Mouse (Mus musculus) MEL (cell line): ENCODE results near the gene Pabpc1l. TPM values are rescaled to one million over a fixed set of nuclear protein-coding genes. Genes with fewer than 3 reads are reported as not detected.

ENCODE experiments used
- DNase-seq: peaks from one replicate; pipeline ENCODE4 v3.0.0; 2011; ENCODE audit warnings: low read depth, low spot score
- H3K27ac ChIP-seq: 2 replicates; pipeline ENCODE4 v1.5.1; 2012; ENCODE audit warnings: low read depth, mild to moderate bottlenecking, control low read depth, low read length, moderate library complexity; ENCODE audit not compliant: control insufficient read depth
- H3K27me3 ChIP-seq, 2 experiments: fragments of 150-350 bp in 1 of 2; sonication (generic) in 1 of 2; 2 replicates each; pipeline ENCODE4 v1.6.1; 2012; ENCODE audit warnings: low read length in 2 of 2, mild to moderate bottlenecking in 2 of 2, improper control_type of control experiment in 1 of 2, moderate library complexity in 1 of 2; ENCODE audit not compliant: insufficient read depth in 2 of 2, control insufficient read depth in 1 of 2
- H3K36me3 ChIP-seq, 2 experiments: 2 replicates each; pipeline ENCODE4 v1.6.1; 2012 to 2014; ENCODE audit warnings: low read length in 2 of 2, improper control_type of control experiment in 1 of 2, inconsistent platforms in 1 of 2, mild to moderate bottlenecking in 1 of 2; ENCODE audit not compliant: insufficient read depth in 2 of 2, control insufficient read depth in 1 of 2
- H3K4me1 ChIP-seq, 2 experiments: fragments of 150-350 bp in 1 of 2; sonication (generic) in 1 of 2; 2 replicates each; pipeline ENCODE4 v1.6.1; 2012; ENCODE audit warnings: low read length in 2 of 2, improper control_type of control experiment in 1 of 2, mild to moderate bottlenecking in 1 of 2; ENCODE audit not compliant: insufficient read depth in 2 of 2, control insufficient read depth in 1 of 2
- H3K4me3 ChIP-seq, 2 experiments: fragments of 150-350 bp in 1 of 2; sonication (generic) in 1 of 2; 2 replicates each; pipeline ENCODE4 v1.5.1; 2012; ENCODE audit warnings: low read depth in 2 of 2, low read length in 2 of 2, mild to moderate bottlenecking in 2 of 2, moderate library complexity in 2 of 2, control low read depth in 1 of 2, improper control_type of control experiment in 1 of 2; ENCODE audit not compliant: control insufficient read depth in 1 of 2, insufficient read depth in 1 of 2
- H3K79me2 ChIP-seq: 2 replicates; pipeline ENCODE4 v1.6.1; 2012; ENCODE audit warnings: mild to moderate bottlenecking, low read length, moderate library complexity; ENCODE audit not compliant: control insufficient read depth, poor library complexity, insufficient read depth
- H3K9ac ChIP-seq: 2 replicates; pipeline ENCODE4 v1.6.1; 2012; ENCODE audit warnings: low read depth, mild to moderate bottlenecking, control low read depth, low read length, moderate library complexity; ENCODE audit not compliant: control insufficient read depth, poor library complexity, severe bottlenecking
- H3K9me3 ChIP-seq: fragments of 150-350 bp; sonication (generic); replicated peaks from 2 replicates; pipeline ENCODE4 v1.6.1; 2012; ENCODE audit warnings: mild to moderate bottlenecking, low read length, improper control_type of control experiment, moderate library complexity; ENCODE audit not compliant: insufficient read depth
- BHLHE40 ChIP-seq: IDR thresholded peaks from 2 replicates; pipeline ENCODE4 v1.6.1; 2012; ENCODE audit warnings: low read depth, mild to moderate bottlenecking, inconsistent platforms, low read length, improper control_type of control experiment, borderline replicate concordance
- CHD1 ChIP-seq: IDR thresholded peaks from 2 replicates; pipeline ENCODE4 v1.6.1; 2012; ENCODE audit warnings: low read depth, mild to moderate bottlenecking, inconsistent platforms, low read length, improper control_type of control experiment
- CHD2 ChIP-seq: IDR thresholded peaks from 2 replicates; pipeline ENCODE4 v1.6.1; 2011; ENCODE audit warnings: low read length, improper control_type of control experiment
- E2F4 ChIP-seq: IDR thresholded peaks from 2 replicates; pipeline ENCODE4 v1.6.1; 2011; ENCODE audit warnings: low read depth, low read length, improper control_type of control experiment, borderline replicate concordance
- ELF1 ChIP-seq: IDR thresholded peaks from 2 replicates; pipeline ENCODE4 v1.6.1; 2014; ENCODE audit warnings: low read depth, mild to moderate bottlenecking, inconsistent platforms, low read length, improper control_type of control experiment, moderate library complexity
- ETS1 ChIP-seq: IDR thresholded peaks from 2 replicates; pipeline ENCODE4 v1.6.1; 2012; ENCODE audit warnings: low read depth, mild to moderate bottlenecking, inconsistent platforms, low read length, improper control_type of control experiment, moderate library complexity
- GABPA ChIP-seq: IDR thresholded peaks from 2 replicates; pipeline ENCODE4 v1.6.1; 2012; ENCODE audit warnings: low read depth, mild to moderate bottlenecking, inconsistent platforms, low read length, improper control_type of control experiment, moderate library complexity
- GATA1 ChIP-seq: IDR thresholded peaks from 2 replicates; pipeline ENCODE4 v1.6.1; 2011; ENCODE audit warnings: low read depth, low read length, improper control_type of control experiment
- HCFC1 ChIP-seq: IDR thresholded peaks from 2 replicates; pipeline ENCODE4 v1.6.1; 2012; ENCODE audit warnings: low read depth, mild to moderate bottlenecking, inconsistent platforms, low read length, improper control_type of control experiment, moderate library complexity
- JUND ChIP-seq: IDR thresholded peaks from 2 replicates; pipeline ENCODE4 v1.6.1; 2011; ENCODE audit warnings: low read depth, mild to moderate bottlenecking, improper control_type of control experiment, low read length
- MAFK ChIP-seq: IDR thresholded peaks from 2 replicates; pipeline ENCODE4 v1.6.1; 2011; ENCODE audit warnings: low read depth, mild to moderate bottlenecking, low read length, improper control_type of control experiment, borderline replicate concordance
- MEF2A ChIP-seq: IDR thresholded peaks from 2 replicates; pipeline ENCODE4 v1.6.1; 2014; ENCODE audit warnings: low read depth, mild to moderate bottlenecking, inconsistent platforms, low read length, improper control_type of control experiment; ENCODE audit not compliant: poor library complexity, insufficient replicate concordance, severe bottlenecking; ENCODE audit errors: extremely low read depth
- MXI1 ChIP-seq: IDR thresholded peaks from 2 replicates; pipeline ENCODE4 v1.6.1; 2011; ENCODE audit warnings: mild to moderate bottlenecking, low read depth, low read length, improper control_type of control experiment
- NELFE ChIP-seq: IDR thresholded peaks from 2 replicates; pipeline ENCODE4 v1.6.1; 2011; ENCODE audit warnings: low read depth, low read length, improper control_type of control experiment
- POLR2A ChIP-seq, 2 experiments: IDR thresholded peaks; 2 replicates each; pipeline ENCODE4 v1.6.1; 2011 to 2012; ENCODE audit warnings: low read length in 2 of 2, mild to moderate bottlenecking in 2 of 2, control low read depth in 1 of 2, improper control_type of control experiment in 1 of 2, low read depth in 1 of 2, moderate library complexity in 1 of 2; ENCODE audit not compliant: control insufficient read depth in 1 of 2, insufficient read depth in 1 of 2, poor library complexity in 1 of 2
- POLR2AphosphoS2 ChIP-seq: IDR thresholded peaks from 2 replicates; pipeline ENCODE4 v1.6.1; 2011; ENCODE audit warnings: low read length, improper control_type of control experiment
- POLR2AphosphoS5 ChIP-seq: IDR thresholded peaks from 2 replicates; pipeline ENCODE4 v1.6.1; 2012; ENCODE audit warnings: low read depth, borderline replicate concordance, mild to moderate bottlenecking, inconsistent platforms, low read length, moderate library complexity, mixed read lengths
- RAD21 ChIP-seq: IDR thresholded peaks from 2 replicates; pipeline ENCODE4 v1.6.1; 2011; ENCODE audit warnings: mild to moderate bottlenecking, low read depth, low read length, improper control_type of control experiment
- SIN3A ChIP-seq: IDR thresholded peaks from 2 replicates; pipeline ENCODE4 v1.6.1; 2012; ENCODE audit warnings: low read length, improper control_type of control experiment, inconsistent platforms
- SMC3 ChIP-seq: IDR thresholded peaks from 2 replicates; pipeline ENCODE4 v1.6.1; 2011; ENCODE audit warnings: low read depth, low read length, improper control_type of control experiment
- TAL1 ChIP-seq: IDR thresholded peaks from 2 replicates; pipeline ENCODE4 v1.6.1; 2012; ENCODE audit warnings: mild to moderate bottlenecking, inconsistent platforms, low read length, moderate library complexity, mixed read lengths
- TBP ChIP-seq: IDR thresholded peaks from 2 replicates; pipeline ENCODE4 v1.8.0; 2011; ENCODE audit warnings: low read depth, low read length, improper control_type of control experiment
- TCF12 ChIP-seq: IDR thresholded peaks from 2 replicates; pipeline ENCODE4 v1.6.1; 2014; ENCODE audit warnings: low read depth, mild to moderate bottlenecking, inconsistent platforms, low read length, improper control_type of control experiment, moderate library complexity
- USF2 ChIP-seq, 2 experiments: IDR thresholded peaks; 2 replicates each; pipeline ENCODE4 v1.6.1; 2011 to 2012; ENCODE audit warnings: improper control_type of control experiment in 2 of 2, low read length in 2 of 2, borderline replicate concordance in 1 of 2, inconsistent platforms in 1 of 2, low read depth in 1 of 2, mild to moderate bottlenecking in 1 of 2; ENCODE audit not compliant: insufficient read depth in 1 of 2
- ZC3H11A ChIP-seq: IDR thresholded peaks from 2 replicates; pipeline ENCODE4 v1.6.1; 2012; ENCODE audit warnings: low read depth, mild to moderate bottlenecking, inconsistent platforms, low read length, improper control_type of control experiment
- ZKSCAN1 ChIP-seq: IDR thresholded peaks from 2 replicates; pipeline ENCODE4 v1.6.1; 2012; ENCODE audit warnings: low read depth, mild to moderate bottlenecking, inconsistent platforms, low read length, improper control_type of control experiment, moderate library complexity
- ZMIZ1 ChIP-seq: IDR thresholded peaks from 2 replicates; pipeline ENCODE4 v1.6.1; 2012; ENCODE audit warnings: low read depth, mild to moderate bottlenecking, inconsistent platforms, low read length, improper control_type of control experiment, moderate library complexity
- ZNF384 ChIP-seq: IDR thresholded peaks from 2 replicates; pipeline ENCODE4 v1.6.1; 2012; ENCODE audit warnings: low read depth, mild to moderate bottlenecking, inconsistent platforms, low read length, improper control_type of control experiment
- polyA plus RNA-seq, 2 experiments: library from polyadenylated mRNA; stranded (reverse) in 1 of 2; unstranded in 1 of 2; fragments of >175 nt in 1 of 2; fragments of >200 nt in 1 of 2; gene quantifications; 2 replicates each; pipeline versions ENCODE4 v1.2.1 to v1.2.4; 2012; ENCODE audit warnings: low replicate concordance in 2 of 2, low read depth in 1 of 2; ENCODE audit not compliant: insufficient read length in 2 of 2, insufficient read depth in 1 of 2, missing spikeins in 1 of 2
- total RNA-seq: library from RNA; depleted of rRNA; stranded (reverse); fragments of 300-350 nt; gene quantifications from 2 replicates; pipeline ENCODE4 v1.2.3, GENCODE M21; 2012; rRNA removed

The Pabpc1l gene
- total RNA-seq (0.27 and 0.29 TPM in 2 replicates), polyA plus RNA-seq (under 1 TPM in 1 of 2 experiments, not detected in 1; 0.40 TPM)

DNA sequence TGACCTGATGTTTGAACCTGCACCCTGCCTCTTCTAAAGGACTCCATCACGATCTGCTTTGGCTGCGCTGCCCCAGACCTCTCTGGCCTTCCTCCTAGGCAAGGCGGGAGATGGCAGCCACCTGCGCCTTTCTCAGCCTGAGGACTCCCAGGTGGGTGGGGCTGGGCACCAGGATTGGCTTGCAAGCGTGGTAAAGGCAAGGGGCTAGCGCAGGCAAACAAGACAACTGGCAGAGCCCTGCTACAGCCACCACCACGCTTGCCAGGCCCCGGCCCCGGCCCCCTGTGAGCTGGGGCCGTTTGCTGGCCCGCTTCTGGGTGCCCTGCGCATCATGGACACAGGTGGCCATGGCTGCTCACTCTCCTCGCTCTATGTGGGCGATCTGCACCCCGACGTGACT lies at the start of gene Pabpc1l:
Gene Pabpc1l (plus strand): TSS at position 301 of the 400 bp plus-strand sequence.
- Histone ChIP-seq H3K27me3 (no peaks in the 10 kb centered on the region), H3K9me3 (no peaks in the 10 kb centered on the region), H3K4me1 (no peaks in the 10 kb centered on the region), H3K4me3 (no peak within 1 kb of the TSS), H3K79me2 (no peaks in the 10 kb centered on the region), H3K27ac (no peak within 1 kb of the TSS), H3K9ac (no peak within 1 kb of the TSS), H3K36me3 (no peaks in the 10 kb centered on the region)
- DNase-seq = no peak
- TF ChIP-seq ELF1 = no peak
- TF ChIP-seq JUND = no peak
- no peak for TF ChIP-seq ZC3H11A
- no peak for TF ChIP-seq ETS1
- no peak for TF ChIP-seq MXI1
- no peak for TF ChIP-seq SIN3A
- TF ChIP-seq E2F4 = no peak
- no peak for TF ChIP-seq TAL1
- no peak for TF ChIP-seq SMC3
- no peak for TF ChIP-seq ZNF384
- TF ChIP-seq HCFC1 = no peak
- TF ChIP-seq GABPA = no peak

DNA sequence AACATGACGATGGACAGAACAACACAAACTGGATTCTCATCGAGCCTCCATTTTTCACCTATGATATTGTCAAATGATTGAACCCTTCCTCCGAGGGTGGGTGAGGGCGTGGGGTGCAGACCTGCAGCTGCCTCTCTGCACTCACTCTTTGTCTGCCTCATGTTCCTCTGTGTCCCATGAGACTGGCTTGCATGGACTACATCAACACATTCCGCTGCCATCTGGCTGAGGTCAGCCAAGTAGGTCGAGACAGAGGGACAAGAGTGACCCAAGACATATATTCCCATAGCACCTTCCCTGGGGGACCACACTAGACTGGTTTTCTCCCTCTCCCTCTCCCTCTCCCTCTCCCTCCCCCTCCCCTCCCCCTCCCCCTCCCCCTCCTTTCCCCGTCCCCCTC lies 48.8 kb upstream of the Pabpc1l start:
- Histone ChIP-seq H3K36me3 (no peaks in the 10 kb centered on the region), H3K27ac (no peak overlapping the region), H3K4me3 (no peak overlapping the region), H3K4me1 (no peaks in the 10 kb centered on the region), H3K9ac (no peak overlapping the region), H3K27me3 (no peaks in the 10 kb centered on the region), H3K9me3 (no peaks in the 10 kb centered on the region), H3K79me2 (no peaks in the 10 kb centered on the region)
- no peak for TF ChIP-seq RAD21
- no peak for TF ChIP-seq POLR2AphosphoS5
- no peak for TF ChIP-seq SIN3A
- no peak for TF ChIP-seq POLR2AphosphoS2
- no peak for TF ChIP-seq MEF2A
- no peak for TF ChIP-seq MAFK
- TF ChIP-seq ETS1 = no peak
- TF ChIP-seq ZKSCAN1 = no peak
- TF ChIP-seq TBP = no peak
- no peak for TF ChIP-seq BHLHE40
- no peak for TF ChIP-seq POLR2A (IDR thresholded peaks at IDR 0.05; ENCODE audit: control insufficient read depth in 1 of 2, insufficient read depth in 1 of 2, low read depth in 1 of 2, low read length in 2 of 2, poor library complexity in 1 of 2)
- no peak for TF ChIP-seq NELFE
- no peak for TF ChIP-seq USF2 (IDR thresholded peaks at IDR 0.05; ENCODE audit: borderline replicate concordance in 1 of 2, insufficient read depth in 1 of 2, low read depth in 1 of 2, low read length in 2 of 2)
- no peak for TF ChIP-seq CHD1
- no peak for TF ChIP-seq ZNF384
- no peak for TF ChIP-seq TAL1
- TF ChIP-seq ZMIZ1 = no peak
- TF ChIP-seq CHD2 = no peak
- no peak for TF ChIP-seq GATA1
- TF ChIP-seq TCF12 = no peak
- DNase-seq = no peak
